Mouse (Mus musculus): ENCODE measurements around the gene Inpp5d.
"Not testable (repeated sequence)": the region's sequence is repeated elsewhere in the genome, so short reads cannot be mapped to it uniquely, and the experiment has no call there.

Gene Inpp5d

GRCm38 (mm10) chr1:87658937-87659617, 39.0 kb downstream of the Inpp5d start:
- DNase-seq: no peak

GRCm38 (mm10) chr1:87659618-87659960, 39.5 kb downstream of the Inpp5d start:
- DNase-seq: no peak

DNA sequence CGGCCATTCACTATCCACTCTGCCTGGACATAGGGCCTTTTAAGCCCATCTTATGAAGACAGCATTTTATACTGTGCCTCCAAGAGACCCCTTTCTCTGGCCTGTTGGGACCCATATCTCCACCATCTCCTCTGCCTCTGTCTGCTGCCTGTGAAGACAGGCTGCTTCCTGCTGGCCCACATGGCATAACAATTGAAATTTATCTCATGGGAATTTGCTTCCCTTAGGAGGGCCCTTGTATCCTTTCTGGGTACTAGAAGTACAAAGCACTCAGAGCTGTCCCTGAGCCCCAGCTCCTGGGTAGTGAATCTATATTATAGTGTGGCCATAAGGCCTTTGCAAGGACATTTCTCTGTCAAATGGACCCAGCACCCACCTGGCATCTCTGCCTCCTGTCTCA, 40.6 kb downstream of the Inpp5d start:
- DNase-seq: no peak

DNA sequence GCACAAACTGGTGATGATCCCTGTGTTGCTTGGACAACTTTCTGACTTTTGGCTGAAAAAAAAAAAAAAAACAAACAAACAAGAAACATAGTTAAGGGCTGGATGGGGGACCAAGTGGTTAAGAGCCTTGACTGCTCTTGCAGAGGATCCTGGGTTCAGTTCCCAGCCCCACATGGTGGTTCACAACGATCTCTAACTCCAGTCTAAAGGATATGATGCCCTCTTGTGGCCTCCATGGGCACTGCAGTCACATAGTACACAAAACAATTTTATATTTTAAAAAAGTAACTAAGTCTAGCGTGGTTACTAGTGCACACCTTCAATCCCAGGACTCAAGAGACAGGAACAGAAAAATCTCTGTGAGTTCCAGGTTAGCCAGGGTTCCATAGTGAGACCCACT, 43.9 kb downstream of the Inpp5d start:
- no peak for DNase-seq

DNA sequence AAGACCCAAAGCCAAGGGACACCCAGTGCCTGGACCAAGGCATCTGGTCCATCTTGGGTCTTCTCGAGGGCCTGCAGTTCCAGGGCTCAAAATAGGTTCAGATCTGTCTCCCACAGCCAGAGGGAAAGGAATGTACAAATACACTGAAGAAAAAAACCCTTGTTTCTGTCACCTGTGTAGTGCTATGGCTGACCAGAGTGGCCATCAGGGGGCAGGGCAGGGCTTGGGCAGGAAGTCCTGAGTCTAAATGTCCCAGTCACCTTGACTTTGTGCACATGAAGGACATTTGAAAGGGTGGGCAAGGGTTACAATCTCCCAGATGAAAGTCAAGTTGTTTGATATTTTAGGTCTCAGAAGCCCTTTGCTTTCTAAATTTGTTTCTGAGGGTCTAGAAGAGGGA, 46.9 kb downstream of the Inpp5d start:
- DNase-seq: no peak

GRCm38 (mm10) chr1:87668300-87668699, 48.2 kb downstream of the Inpp5d start:
- no peak for DNase-seq

DNA sequence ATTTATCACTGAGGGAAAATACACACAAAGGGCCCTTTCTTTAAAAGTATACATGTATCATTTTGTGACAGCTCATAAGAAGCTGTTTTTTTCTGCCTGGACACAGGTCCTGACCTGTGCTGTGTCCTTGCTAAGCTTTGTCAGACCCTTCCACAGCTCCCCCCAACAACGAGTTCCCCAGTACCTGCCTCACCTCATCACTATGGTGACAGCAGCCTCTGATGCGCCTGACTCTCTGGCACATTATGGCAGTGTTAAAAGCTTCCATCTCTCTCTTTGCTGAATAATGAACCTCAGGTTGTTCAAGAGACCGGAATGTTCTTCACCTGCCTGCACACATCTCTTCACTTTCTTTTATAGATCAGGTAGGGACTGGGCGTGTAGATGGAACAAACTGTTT, 51.4 kb downstream of the Inpp5d start:
- no peak for DNase-seq

DNA sequence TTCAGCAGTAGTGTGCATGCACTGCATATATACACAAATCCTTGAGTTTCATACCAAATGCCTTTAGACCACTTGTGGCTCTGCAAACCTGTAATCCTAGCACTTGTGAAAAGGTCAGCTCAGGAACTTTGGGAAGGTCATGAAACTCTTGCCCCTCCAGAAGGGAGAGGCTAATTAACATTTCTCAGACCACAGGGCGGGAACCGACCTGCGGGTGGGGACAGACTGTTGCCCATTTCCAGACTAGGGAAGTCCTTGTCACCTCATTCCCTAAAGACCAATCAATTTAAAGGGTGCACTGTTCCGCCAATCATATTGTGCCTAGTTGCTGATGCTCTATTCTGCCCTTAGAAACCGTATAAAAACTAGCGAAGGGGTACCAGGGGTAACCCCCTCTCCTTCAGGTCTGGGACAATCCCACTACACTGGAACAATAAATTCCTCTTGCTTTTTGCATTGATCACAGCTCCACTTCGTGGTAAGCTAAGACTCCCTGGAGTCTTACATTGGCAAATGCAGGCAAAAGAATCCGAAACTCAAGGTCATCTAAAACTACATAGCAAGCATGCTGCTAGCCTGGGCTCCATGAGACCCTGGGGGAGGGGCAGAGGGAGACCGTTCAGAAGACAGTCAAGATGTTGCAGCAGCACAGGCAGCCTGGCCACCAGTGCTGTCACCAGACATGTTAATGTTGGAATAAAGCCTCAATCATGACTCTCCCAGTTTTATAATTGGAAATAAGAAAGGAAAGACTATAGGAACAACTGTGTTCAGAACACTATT, 53.9 kb downstream of the Inpp5d start:
- no peak for DNase-seq

DNA sequence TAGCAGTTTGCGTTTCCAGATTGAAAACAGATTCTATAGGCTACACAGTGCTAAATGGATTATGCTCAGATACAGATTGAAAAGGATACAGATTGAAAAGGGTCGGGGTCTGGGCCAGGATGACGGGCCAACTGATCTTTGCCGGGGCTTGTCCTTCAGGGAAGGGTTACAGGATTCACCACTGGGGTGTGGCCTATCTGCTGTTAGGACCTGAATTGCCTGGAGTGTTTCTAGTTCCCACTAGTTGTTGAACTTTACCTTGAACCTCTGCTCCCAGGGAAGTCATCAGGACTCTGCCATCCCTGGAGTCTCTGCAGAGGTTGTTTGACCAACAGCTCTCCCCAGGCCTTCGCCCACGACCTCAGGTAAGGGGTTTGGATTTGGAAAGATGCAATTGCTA, 55.9 kb downstream of the Inpp5d start:
- DNase-seq: no peak

DNA sequence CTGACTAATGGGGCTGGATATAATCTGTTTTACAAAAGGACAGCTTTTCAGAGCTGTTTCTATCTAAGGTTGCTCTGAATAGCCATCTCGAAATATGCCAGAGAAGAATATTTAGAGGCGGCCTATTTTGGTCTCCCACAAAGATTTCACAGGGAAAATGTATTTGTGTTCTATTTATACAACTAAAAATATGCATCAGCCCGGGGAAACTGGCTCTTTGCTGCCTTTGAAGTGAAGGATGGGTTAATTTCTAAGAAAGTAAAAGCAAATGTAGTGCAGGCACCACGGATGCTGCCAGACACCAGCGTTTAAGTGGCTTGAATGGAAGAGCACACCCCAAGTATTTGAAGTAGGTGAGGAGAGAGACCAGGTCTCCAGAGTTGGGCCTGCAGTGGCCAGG, 59.0 kb downstream of the Inpp5d start:
- DNase-seq: no peak

DNA sequence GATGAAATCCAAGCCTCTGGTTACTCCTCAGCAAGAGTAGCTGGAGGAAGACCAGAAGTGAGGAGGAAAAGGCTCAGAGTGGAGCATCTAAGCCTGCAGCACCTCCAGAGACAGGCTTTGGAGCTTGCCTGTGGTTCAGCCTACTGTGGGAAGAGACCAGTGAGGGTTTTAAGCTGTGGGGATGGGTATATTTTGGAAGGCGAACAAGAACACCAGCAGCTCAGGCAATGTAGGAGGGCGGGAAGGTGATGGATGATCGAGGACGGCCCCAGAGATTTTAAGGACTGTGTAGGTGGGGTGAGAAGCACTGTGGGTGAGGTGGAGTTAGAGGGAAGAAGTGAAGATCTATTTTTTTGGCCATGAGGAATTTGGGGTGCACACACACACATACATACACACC, 60.8 kb downstream of the Inpp5d start:
- DNase-seq: no peak

DNA sequence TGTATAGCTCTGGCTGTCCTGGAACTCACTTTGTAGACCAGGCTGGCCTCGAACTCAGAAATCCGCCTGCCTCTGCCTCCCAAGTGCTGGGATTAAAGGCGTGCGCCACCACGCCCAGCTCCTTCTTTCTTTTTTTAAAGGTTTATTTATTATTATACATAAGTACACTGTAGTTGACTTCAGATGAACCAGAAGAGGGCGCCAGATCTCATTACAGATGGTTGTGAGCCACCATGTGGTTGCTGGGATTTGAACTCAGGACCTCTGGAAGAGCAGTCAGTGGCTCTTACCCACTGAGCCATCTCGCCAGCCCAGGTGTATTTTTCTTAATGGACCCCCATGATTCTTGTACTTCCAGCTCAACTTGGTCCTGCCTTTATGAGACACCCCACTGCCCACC, 62.4 kb downstream of the Inpp5d start:
- DNase-seq: not testable (repeated sequence)

DNA sequence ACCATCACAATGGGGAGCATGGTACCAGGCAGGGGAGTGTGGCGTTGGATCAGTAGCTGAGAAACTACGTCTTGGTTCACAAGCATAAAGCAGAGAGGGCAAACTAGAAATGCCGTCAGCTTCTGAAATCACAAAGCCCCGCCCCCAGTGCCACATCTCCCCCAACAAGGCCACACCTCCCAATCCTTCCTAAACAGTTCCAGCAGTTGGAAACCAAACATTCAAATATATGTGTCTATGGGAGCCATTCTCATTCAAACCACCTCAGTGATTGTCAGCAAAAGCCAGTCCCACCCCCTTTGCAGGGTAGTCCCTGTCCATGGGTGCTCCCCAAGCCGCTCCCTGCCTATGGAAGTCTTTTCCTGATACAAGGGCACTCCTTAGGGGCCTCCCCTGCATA, 64.0 kb downstream of the Inpp5d start:
- no peak for DNase-seq

DNA sequence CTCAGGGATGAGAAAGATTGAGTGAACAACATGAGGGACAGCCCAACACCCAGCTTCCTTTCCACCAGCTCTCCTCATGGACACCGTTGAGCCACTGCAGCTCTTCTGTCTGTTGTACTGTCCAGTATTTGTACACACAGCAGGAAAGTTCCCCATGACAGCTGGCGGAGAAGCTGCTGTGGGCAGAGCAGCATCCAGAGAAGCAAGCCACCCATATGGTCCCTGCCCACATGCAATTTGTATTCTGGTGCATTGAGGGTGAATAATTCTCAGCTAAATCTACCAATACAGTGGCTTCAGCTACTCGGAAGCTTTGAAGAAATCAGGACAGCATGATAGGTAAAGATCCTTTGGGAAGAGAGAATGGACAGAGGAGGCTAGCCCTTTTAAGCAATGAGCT, 64.7 kb downstream of the Inpp5d start:
- peak; percentile 72 for DNase-seq

- no peak for DNase-seq
These were observed 66.2 kb downstream of the Inpp5d start for GRCm38 (mm10) chr1:87686351-87686750.

DNA sequence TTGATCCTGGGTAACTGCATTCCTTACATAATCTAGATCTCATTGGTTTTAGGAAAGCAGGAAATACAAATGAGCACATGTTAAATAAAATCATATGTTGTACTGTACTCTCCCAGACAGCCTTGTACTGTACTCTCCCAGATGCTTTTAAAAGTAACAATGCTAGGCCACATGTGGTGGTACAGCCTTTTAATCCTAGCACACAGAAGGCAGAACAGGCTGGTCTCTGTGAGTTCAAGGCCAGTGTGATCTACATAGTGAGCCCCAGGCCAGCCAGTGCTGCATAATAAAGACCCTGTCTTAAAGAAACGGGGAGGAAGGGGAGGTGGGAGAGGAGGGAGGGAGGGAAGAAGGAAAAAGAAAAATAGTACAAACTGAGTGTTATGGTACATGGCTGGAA, 66.9 kb downstream of the Inpp5d start:
- no peak for DNase-seq

- no peak for DNase-seq
These were observed 69.7 kb downstream of the Inpp5d start for GRCm38 (mm10) chr1:87689661-87690341.

- no peak for DNase-seq
These were observed 76.2 kb downstream of the Inpp5d start for GRCm38 (mm10) chr1:87696358-87696757.

DNA sequence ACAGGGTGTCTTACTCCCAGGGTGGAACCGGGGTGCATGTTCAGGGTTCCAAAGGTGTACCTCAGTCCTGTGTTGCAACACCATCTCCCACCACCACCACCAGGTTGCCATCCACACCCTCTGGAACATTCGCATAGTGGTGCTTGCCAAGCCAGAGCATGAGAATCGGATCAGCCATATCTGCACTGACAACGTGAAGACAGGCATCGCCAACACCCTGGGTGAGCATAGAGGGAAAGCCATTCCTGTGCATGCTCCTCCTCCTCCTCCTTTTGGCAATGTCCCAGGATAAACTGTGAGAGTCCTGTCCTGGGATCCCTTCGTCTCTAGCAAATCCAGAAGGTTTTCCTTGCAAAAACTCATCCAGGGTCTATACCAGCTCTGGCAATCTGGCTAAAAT, 77.9 kb downstream of the Inpp5d start:
- no peak for DNase-seq

DNA sequence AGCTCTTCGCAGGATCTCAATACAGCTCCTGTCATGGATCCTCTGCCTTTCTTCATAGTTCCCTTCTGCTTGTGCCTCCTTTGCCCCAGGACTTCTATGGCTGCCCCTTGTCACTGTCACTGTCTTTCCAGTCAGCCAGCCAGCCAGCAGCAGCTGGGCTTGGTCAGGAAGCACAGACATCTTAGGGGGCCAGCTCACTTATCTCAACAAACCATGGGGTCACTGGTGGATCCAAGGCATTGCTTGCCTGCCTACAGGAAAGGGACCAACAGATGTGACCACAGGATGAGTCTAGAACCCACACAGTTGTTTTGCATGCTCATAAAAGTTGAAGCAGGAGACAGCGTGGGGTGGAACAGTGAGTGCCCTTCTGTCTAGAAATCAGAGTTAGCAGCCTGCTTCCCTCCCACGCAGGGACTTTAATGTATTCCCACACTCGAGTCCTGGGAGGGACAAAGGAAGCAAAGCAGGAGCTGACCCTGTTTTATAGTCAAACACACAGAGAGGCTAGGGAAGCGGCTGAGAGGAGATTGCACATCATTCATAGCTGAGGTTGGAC, 79.9 kb downstream of the Inpp5d start:
- no peak for DNase-seq

- DNase-seq: no peak
These were observed 84.1 kb downstream of the Inpp5d start for GRCm38 (mm10) chr1:87704230-87704629.

DNA sequence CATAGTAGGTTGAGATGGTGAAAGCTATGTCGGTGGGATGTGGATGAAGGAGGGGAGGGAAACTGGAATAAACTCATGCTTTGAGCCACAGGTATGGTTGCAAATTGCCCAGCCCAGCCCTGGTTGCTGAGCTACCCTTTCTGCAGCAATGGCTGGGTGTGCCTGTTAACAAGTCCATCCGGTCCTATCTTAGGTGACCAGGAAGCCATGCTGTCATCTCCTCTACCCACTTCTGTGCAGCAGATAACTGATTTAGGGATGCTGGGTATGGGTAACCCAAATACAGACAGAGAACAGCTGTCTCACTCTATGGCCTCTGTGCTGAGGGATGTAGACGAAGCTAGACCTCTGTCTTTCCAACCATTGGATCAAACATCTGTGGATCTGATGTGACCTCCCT, 86.2 kb downstream of the Inpp5d start:
- no peak for DNase-seq

GRCm38 (mm10) chr1:87709020-87709419, 88.9 kb downstream of the Inpp5d start:
- DNase-seq: peak; percentile 58
